Mouse (Mus musculus): ENCODE measurements around the gene Agpat4.

GRCm38 (mm10) chr17:12094827-12095590 is 23.5 kb upstream of the Agpat4 start:
- TF ChIP-seq POLR2A (IDR thresholded peaks at IDR 0.05; ENCODE audit: insufficient read depth, low read depth, low read length) (no peak), CTCF (IDR thresholded peaks at IDR 0.05; ENCODE audit: insufficient read depth, low read depth, low read length) (no peak)

All from olfactory bulb, adult 2 months (tissue).